Mouse (Mus musculus) C2C12 (cell line): Measurements from ENCODE around the gene Psma1. TPM values are rescaled to one million over a fixed set of nuclear protein-coding genes. Genes with fewer than 3 reads are reported as not detected.

Experiments used
- H3K27me3 ChIP-seq: one replicate; pipeline ENCODE4 v1.6.1; 2011; ENCODE audit not compliant: control insufficient read depth, insufficient read depth, insufficient read length
- H3K36me3 ChIP-seq: one replicate; pipeline ENCODE4 v1.6.1; 2011; ENCODE audit not compliant: control insufficient read depth, insufficient read depth
- H3K4me3 ChIP-seq: one replicate; pipeline ENCODE4 v1.5.1; 2011; ENCODE audit warnings: mild to moderate bottlenecking, control low read depth; ENCODE audit not compliant: poor library complexity, insufficient read depth, severe bottlenecking
- H3K79me2 ChIP-seq: one replicate; pipeline ENCODE4 v1.6.1; 2011; ENCODE audit not compliant: control insufficient read depth, insufficient read depth
- H3K79me3 ChIP-seq: one replicate; pipeline ENCODE4 v1.6.1; 2011; ENCODE audit warnings: low read depth, control low read depth
- H3ac ChIP-seq: one replicate; pipeline ENCODE3; 2011; ENCODE audit warnings: low read depth; ENCODE audit not compliant: control insufficient read depth, insufficient read length
- CEBPB ChIP-seq: IDR thresholded peaks from one replicate; pipeline ENCODE4 v1.6.1; 2011; ENCODE audit warnings: low read depth, mild to moderate bottlenecking, control low read depth, moderate library complexity
- CTCF ChIP-seq: IDR thresholded peaks from one replicate; pipeline ENCODE4 v1.5.1; 2011; ENCODE audit not compliant: control insufficient read depth, insufficient read depth, insufficient read length
- FOSL1 ChIP-seq: IDR thresholded peaks from one replicate; pipeline ENCODE4 v1.8.0; 2011; ENCODE audit warnings: mild to moderate bottlenecking, low read length; ENCODE audit not compliant: poor library complexity, insufficient read depth, severe bottlenecking
- MAX ChIP-seq: IDR thresholded peaks from one replicate; pipeline ENCODE4 v1.6.1; 2011; ENCODE audit warnings: mild to moderate bottlenecking, control low read depth
- MYOD1 ChIP-seq: IDR thresholded peaks from one replicate; pipeline ENCODE4 v1.6.1; 2011; ENCODE audit warnings: low read depth; ENCODE audit not compliant: control insufficient read depth, insufficient read length
- MYOG ChIP-seq: IDR thresholded peaks from one replicate; pipeline ENCODE4 v1.6.1; 2011; ENCODE audit not compliant: control insufficient read depth, insufficient read length; ENCODE audit errors: extremely low read depth
- USF1 ChIP-seq: IDR thresholded peaks from one replicate; pipeline ENCODE4 v1.6.1; 2011; ENCODE audit warnings: low read depth, mild to moderate bottlenecking, control low read depth, moderate library complexity
- polyA plus RNA-seq: library from polyadenylated mRNA; unstranded; fragments of >200 nt; fragmentation: generic; extraction: Trizol; gene quantifications from one replicate; pipeline ENCODE4 v1.2.1, GENCODE M21; 2012; ENCODE audit warnings: missing spikeins

Psma1 gene
- polyA plus RNA-seq, 1 experiment, result 163 TPM

- Histone ChIP-seq H3K27me3 (no peaks in the 10 kb centered on the region), H3K36me3 (peaks cover 28% of the 10 kb centered on the region), H3K79me3 (peaks cover 10% of the 10 kb centered on the region), H3K4me3 (peak within 1 kb of the TSS; percentile 57), H3ac (peak within 1 kb of the TSS; percentile 89), H3K79me2 (peaks cover 21% of the 10 kb centered on the region)
- TF ChIP-seq USF1, result no peak
- TF ChIP-seq FOSL1, result no peak
- TF ChIP-seq CTCF, result no peak
- TF ChIP-seq CEBPB, result no peak
- no peak for TF ChIP-seq MYOD1
- no peak for TF ChIP-seq MAX
- no peak for TF ChIP-seq MYOG
Observed at GRCm38 (mm10) chr7:114253885-114254833, 21.8 kb downstream of the Psma1 start, which contains the start of gene Copb1. Gene Copb1, minus strand, starts transcription at chr7:114254711.

DNA sequence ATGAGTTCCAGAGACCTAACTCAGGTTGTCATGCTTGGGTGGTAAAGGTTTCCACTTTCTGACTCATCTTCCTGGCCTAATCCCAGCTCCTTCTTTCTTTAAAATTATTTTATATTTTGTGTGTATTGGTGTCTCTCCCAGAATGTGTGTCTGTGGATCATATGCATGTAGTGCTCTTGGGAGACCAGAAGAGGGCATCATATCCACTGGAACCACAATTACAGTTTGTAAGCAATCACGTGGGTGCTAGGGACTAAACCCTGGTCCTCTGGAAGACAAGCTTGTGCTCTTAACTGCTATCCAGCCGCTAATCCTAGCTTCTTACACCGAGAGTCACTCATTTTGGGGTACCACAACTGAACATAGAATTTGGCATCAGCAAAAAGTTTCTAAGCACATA, 24.2 kb downstream of the Psma1 start:
- Histone ChIP-seq H3K79me2 (peaks cover 21% of the 10 kb centered on the region), H3K4me3 (no peak overlapping the region), H3K79me3 (peaks cover 10% of the 10 kb centered on the region), H3K36me3 (peaks cover 44% of the 10 kb centered on the region), H3K27me3 (no peaks in the 10 kb centered on the region), H3ac (no peak overlapping the region)
- TF ChIP-seq CEBPB (no peak), MYOG (no peak), FOSL1 (no peak), CTCF (no peak), MYOD1 (no peak), MAX (no peak), USF1 (no peak)

DNA sequence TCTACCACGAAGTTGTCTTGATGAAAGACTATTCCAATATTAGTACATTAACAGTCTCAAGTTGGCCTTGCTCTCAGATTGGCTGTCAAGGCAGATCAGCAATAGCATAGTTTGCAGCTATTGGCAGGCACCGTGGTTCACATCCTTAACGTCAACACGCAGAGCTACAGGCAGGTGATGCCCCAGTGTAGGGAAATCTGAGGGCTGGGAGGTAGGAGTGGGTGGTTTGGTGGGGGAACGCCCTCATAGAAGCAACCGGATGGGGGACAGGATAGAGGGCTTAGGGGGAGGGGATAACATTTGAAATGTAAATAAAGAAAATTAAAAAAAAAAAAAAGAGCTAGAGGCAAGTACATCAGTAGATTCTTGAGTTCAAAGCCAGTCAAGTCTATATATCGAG, 41.9 kb downstream of the Psma1 start:
- Histone ChIP-seq H3ac (no peak overlapping the region), H3K27me3 (no peaks in the 10 kb centered on the region), H3K4me3 (no peak overlapping the region), H3K79me2 (no peaks in the 10 kb centered on the region), H3K36me3 (peaks cover 68% of the 10 kb centered on the region), H3K79me3 (no peaks in the 10 kb centered on the region)
- no peak for TF ChIP-seq MYOG
- TF ChIP-seq USF1, result no peak
- TF ChIP-seq CTCF, result no peak
- TF ChIP-seq MAX, result no peak
- TF ChIP-seq CEBPB, result no peak
- TF ChIP-seq FOSL1, result no peak
- no peak for TF ChIP-seq MYOD1

DNA sequence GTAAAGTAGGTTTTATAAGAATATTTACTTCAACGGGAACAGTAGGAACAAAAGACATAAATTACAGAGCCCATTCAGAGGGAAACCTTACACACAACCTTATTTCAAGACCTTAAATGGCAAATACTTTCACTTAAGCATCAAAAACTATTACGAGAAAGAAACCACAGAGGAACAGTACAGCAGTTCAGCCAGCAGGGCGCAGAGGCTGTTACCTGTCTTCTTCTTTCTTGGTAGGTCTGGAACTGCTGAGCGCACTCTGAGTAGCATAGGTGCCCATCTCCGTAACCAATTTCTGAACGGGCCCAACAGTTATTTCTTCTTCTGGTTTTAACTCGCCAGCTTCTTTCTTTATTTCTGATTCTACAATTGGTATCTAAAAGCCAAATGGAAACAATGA, 42.9 kb downstream of the Psma1 start:
- H3K36me3 ChIP-seq, result peaks cover 70% of the 10 kb centered on the region
- H3K27me3 ChIP-seq, result no peaks in the 10 kb centered on the region
- TF ChIP-seq FOSL1, result no peak

DNA sequence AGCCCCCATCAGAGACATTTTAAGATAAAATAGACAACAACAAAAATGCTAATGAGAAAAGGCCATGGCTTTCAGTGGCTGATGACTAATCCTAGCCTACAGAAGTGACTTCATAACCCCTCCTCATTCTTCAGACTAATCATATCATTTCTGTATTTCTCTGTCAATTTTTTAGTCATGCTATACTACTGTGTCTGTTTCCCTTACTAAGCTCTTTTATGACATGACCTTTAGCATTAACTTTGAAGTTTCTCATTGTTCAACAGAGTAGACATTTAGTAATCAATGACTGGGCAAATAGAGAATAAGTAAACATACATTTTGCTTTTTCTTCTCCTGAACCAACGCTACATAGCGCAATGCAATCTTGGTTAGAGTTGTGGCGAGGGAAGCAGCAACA, 44.1 kb downstream of the Psma1 start:
- Histone ChIP-seq H3ac (no peak overlapping the region), H3K79me3 (no peaks in the 10 kb centered on the region), H3K4me3 (no peak overlapping the region), H3K36me3 (peaks cover 62% of the 10 kb centered on the region), H3K79me2 (no peaks in the 10 kb centered on the region), H3K27me3 (no peaks in the 10 kb centered on the region)
- TF ChIP-seq MYOG (no peak), CTCF (no peak), MAX (no peak), FOSL1 (no peak), MYOD1 (no peak), USF1 (no peak), CEBPB (no peak)

More for the DNA sequence above, 42.9 kb downstream of the Psma1 start:
- H3K4me3 ChIP-seq, result no peak overlapping the region
- no peaks in the 10 kb centered on the region for H3K79me3 ChIP-seq
- H3ac ChIP-seq, result no peak overlapping the region
- no peaks in the 10 kb centered on the region for H3K79me2 ChIP-seq
